Mouse (Mus musculus) 3134 (cell line): Measurements from ENCODE around the gene Mex3b.

ENCODE experiments used
- DNase-seq: peaks from one replicate; pipeline ENCODE4 v3.0.0-alpha.2; 2011; ENCODE audit warnings: low spot score; ENCODE audit not compliant: insufficient read length; ENCODE audit errors: extremely low read depth

Gene Mex3b

DNA sequence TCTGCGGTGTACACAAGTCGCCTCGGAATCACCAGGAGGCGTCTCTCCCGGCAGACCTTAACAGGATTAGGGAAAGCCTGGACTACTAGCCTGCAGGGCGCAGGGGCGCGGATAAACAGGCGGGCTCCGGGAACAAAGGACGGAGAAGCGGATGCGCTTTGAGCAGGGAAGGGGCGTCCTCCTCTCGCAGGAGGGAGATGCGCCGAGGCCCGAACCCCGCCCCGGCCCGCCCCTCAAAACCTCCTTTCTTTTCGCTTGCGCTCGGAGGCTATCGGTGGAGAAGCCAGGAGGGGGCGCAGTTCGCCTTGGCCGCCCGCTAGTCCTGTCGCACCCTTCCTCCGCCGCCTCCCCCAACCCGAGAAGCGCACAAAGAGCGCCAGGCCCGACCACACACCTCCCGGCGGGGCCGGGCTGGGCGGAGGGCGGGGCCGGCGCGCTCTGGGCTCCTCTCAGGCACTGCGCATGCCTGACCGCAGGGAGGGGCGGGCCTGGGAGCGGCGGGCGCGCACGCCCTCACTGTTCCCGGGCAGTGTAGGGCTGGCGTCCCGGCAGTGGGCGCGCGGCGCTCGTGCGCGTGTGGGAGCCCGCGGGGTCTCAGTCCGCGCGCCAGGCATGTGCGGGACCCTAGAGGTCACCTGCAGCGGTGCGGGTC is 1.2 kb upstream of the Mex3b start:
- peak; percentile 95 for DNase-seq

DNA sequence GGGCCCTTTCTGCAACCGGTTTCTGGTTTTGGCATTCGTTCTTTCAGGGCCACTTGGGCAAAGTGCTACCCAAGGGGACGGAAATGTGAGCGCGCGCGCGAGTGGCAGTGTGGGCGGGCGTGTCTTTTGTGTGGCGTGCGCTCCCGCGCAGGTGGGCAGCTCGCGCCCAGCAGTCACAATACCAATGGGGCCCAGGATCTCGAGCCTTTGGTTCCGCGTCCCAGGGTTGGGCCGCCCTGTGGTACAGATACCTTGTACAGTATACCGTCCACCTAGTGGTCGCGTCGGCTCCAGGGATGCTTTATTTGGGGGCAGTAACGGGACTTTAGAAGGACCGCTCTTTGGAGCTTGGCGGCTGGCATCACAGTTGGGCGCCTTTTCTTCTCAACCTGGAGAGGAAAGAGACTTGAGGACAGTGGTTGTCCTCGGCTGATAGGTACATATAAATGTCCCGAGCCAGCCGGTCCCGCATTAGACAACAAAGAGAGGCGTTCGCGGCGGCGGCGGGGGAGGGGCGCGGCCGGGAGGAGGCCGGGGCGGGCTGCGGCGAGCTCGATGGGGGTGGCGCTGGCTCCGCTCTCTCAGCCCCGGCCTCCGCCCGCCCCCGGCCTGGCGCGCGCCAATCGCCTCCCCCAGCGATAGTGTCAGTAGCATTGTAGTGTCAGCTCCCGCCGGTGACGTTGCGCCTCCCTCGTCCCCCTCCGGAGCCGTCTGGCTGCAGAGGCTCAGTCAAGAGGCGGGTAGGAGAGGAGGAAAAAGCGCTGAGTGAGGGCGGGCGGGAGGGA is 455 bp upstream of the Mex3b start:
- peak; percentile 95 for DNase-seq

DNA sequence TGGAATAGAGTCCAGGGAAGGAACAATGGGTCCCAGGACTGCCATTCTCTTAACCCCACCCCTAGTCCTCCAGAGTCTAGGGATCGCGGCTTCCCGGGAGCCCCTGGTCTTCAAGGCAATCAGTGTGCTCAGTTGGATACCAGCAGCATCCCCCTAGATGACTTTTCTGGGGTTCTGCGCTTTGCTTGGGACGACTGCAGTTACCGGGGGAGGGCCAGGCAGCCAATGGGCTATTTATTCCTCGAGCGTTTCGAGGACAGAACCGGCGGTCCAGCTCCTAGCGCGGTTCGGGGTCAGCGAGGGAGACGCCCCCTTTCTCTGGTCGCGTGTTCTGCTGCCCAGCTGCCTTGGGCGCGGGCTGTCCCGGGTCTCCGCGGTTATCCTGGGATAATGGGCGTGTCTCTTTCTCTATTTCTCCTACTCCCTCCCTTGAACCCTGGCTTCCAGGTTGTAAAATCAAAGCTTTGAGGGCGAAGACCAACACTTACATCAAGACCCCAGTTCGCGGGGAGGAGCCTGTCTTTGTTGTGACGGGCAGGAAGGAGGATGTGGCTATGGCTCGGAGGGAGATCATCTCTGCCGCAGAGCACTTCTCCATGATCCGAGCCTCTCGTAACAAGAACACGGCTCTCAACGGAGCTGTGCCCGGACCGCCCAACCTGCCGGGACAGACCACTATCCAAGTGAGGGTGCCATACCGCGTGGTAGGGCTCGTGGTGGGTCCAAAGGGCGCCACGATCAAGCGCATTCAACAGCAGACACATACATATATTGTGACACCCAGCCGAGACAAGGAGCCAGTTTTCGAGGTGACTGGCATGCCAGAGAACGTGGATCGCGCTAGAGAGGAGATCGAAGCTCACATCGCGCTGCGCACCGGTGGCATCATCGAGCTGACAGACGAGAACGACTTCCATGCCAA is 1.4 kb downstream of the Mex3b start:
- DNase-seq = peak; percentile 20

GRCm38 (mm10) chr7:82869231-82870147 is 2.4 kb downstream of the Mex3b start:
- DNase-seq = peak; percentile 9

DNA sequence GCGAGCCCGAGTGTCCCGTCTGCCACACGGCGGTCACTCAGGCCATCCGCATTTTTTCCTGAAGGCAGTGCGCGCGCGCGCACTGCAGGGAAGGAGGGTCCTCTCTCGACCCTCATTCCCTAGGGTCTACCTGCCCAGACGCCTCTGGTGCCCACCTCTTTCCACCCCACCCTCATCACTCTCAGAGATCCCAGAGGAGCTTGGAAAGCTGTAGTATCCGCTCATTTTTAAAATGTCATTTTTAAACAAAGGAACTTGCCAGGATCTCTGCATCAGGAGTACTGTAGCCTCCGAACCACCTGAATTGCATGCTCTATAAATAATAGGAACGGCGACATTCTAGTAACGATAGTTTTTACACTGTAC is 3.0 kb downstream of the Mex3b start:
- DNase-seq = no peak

DNA sequence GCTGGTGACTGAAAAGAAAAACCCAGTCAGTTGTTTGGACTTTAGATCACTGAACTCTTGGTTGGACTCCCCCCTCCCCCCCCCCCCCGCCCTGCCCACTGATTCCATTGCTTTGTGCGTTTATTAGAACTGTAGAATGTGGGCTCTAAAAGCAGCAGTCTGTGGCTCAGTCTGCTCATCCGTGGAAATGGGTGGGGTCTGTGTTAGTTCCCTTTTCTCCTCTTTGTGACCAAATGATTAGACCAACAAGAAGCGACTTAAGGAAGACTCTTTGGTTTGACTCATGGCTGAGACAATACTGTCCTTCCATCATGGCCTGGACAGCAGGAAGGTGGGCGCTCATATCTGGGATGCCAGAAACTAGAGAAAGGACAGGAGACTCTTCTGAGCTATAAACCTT is 9.4 kb downstream of the Mex3b start:
- no peak for DNase-seq

- no peak for DNase-seq
Measured at GRCm38 (mm10) chr7:82880016-82880415, 12.9 kb downstream of the Mex3b start.

- DNase-seq = no peak
Measured at GRCm38 (mm10) chr7:82880700-82881099, 13.6 kb downstream of the Mex3b start.

DNA sequence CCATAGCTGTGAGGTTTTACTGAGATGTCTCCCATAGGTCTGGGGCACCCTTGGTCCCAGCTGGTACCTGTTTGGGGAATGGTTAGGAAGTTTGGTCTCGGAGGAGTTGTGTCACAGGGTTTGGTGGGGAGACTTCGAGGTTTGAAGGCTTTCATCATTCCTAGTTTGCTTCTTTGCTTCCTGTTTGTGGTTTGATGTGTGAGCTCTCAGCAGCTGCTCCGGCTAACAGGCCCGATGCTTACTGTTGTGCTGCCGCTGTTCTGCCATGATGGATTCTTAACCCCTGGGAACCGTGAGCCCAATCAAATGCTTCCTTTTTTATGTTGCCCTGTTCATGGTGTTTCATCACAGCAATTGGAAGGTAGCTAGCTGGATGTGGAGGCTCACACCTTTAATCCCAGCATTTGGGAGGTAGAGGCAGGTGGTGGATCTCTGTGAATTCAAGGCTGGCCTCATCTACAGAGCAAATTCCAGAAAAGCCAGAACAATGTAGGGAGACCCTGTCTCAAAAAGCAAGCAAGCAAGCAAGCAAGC is 23.3 kb downstream of the Mex3b start:
- DNase-seq = no peak

GRCm38 (mm10) chr7:82890875-82891515 is 23.9 kb downstream of the Mex3b start:
- DNase-seq = no peak

DNA sequence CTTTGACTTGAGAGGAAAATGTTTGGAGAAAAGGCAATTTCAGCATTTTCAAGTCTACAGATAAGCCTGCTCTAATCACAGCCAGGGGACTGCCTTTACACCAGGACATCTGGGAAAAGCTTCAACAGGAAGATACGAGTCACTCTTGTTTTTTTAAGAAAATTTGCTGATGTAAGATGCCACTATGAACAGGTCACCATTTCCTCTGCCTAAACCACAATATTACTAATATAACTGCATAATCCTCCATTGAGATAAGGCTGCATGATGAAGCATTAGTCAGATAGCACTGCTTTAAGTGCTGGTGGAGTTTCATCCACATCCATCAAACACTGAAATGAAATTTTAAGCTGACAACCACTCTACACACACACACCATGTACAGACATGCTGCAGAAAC is 27.2 kb downstream of the Mex3b start:
- DNase-seq = no peak

DNA sequence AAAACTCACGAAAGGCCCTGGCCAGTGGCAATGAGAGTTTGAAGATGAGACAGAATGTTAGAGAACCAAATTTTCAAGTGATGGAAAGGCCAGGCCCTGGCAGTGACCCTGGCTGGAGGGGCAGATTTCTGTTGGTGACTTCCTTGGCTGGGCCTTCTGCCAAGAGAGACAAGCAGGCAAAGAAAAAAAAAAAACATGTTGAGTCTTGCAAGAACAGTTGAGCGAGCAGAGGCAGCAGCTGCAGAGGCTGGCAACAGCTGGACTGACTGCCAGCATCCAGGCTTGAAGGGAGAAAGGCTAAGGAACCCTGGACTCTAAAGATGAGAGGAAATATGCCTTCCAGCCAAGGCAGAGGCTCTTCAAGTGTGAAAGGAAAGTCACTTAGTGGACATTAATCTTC is 28.5 kb downstream of the Mex3b start:
- DNase-seq = peak; percentile 20

- DNase-seq = no peak
Measured at GRCm38 (mm10) chr7:82896750-82897149, 29.6 kb downstream of the Mex3b start.

GRCm38 (mm10) chr7:82899459-82900297 is 32.5 kb downstream of the Mex3b start:
- DNase-seq = no peak

GRCm38 (mm10) chr7:82903006-82903405 is 35.9 kb downstream of the Mex3b start:
- no peak for DNase-seq

DNA sequence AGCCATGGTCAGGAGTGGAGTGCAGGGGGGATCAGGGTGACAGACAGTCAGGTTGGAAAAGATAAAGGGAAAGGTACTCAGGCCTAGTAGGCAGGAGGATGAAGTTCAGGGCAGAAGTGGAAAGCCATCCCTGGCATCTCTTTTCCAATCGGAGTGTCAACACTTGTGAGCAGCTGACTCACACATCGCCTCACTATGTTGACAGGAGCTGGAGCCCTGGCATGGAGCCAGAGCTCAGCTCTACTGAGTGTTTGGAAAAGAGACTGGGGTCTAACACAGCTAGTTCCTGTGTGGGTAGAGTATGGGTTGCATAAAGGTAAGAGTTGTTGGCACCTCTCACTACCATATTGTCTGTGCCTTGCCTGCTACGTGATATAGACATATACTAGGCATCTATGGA is 38.4 kb downstream of the Mex3b start:
- DNase-seq = no peak

DNA sequence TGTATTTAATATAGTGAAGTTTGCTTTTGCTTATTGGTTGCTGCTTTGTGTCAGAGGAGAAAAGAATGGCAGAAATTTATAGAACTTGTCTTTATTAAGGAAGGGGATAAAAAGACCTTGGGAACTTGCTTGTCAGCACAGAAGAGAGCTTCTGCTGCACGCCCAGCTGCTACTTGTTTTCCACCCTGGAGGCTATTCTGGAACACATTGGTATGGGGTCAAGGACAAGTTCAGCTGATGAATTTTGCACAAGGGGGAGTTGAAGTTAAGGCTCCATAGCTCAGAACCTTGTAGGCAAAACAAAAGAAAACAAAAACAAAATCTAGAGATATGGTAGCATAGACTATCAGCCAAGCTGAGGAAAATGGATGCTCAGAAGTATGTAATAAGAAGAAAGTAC is 39.9 kb downstream of the Mex3b start:
- DNase-seq = no peak

DNA sequence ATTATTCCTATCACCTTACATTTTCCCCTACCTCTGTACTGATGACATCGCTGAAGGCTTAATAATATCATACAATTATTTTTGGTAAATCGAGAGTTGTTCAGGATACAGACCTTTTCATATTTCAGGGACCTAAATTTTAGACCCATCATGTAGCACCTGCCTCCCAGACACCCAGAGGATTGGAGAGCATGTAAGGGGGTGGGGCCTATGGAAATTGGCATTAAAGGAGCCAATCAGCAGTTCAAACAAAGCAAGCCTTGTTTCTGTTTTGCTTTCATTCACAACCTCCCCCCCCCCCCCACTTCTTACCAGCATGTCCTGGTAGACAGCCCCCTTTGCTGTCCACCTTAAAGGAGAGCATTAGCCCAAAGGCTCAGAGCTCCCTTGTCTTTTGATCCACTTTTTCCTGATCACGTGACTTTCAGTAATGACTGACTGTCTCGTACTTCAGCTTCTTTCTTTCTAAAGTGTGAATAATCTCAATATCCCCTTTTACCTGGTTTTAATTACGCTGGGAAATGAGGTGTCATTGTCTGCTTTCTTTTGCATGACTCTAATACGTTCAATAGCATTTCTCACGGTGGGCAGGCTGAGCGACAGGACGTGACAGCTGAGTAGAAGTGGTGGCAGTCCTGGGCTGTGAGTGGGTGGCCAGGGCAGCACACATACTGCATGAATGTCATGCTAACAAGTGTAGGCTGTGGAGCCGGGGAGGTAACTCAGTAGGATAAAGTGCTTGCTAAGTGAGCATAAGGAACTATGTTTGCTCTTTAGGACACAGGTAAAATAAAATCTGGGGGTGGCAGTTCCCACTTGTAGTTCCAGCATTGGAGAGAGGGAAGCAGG is 43.6 kb downstream of the Mex3b start:
- DNase-seq = no peak
